Mouse (Mus musculus): ENCODE measurements around the gene Gm20388. TPM values are rescaled to one million over a fixed set of nuclear protein-coding genes. Genes with fewer than 3 reads are reported as not detected.

Gm20388 gene
- total RNA-seq, 1 experiment: 27.0 TPM

DNA sequence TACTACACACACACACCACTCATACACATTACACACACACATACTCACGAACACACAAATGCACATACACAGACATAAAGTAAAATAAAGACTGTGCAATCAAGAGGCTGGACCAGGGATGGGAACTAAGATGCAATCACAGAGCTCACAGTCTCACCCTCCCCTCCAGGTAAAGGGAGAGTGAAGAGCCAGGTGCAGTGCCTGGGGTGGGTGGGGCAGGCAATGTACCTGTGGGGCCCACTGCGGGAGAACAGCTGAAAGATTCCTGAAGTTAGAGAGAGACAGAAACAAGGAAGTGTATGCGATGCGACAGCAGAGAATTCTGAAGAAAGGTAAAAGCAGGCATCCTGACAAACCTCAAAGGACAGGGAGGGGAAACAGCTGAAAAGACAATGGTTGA lies 3884.1 kb downstream of the Gm20388 start:
- Histone ChIP-seq H3K9ac (ENCODE audit: insufficient read depth, low read depth, low read length, poor library complexity, severe bottlenecking) (no peak overlapping the region), H3K9me3 (ENCODE audit: control insufficient read depth, insufficient read depth, low read depth, low read length) (no peaks in the 10 kb centered on the region), H3K4me1 (ENCODE audit: control insufficient read depth in 2 of 2, insufficient read depth in 2 of 2, low read length in 2 of 2, poor library complexity in 1 of 2) (0 out of 4 replicates have a peak, but pooled peaks cover 0 to 2% of the 10 kb centered on the region in 2 experiments), H3K36me3 (ENCODE audit: control insufficient read depth, insufficient read depth, low read length, poor library complexity, severe bottlenecking) (no peaks in the 10 kb centered on the region), H3K4me3 (ENCODE audit: insufficient read depth in 1 of 2, low read depth in 1 of 2, low read length in 2 of 2, poor library complexity in 1 of 2, severe bottlenecking in 1 of 2) (no peak overlapping the region), H3K27ac (ENCODE audit: insufficient read depth, low read depth, low read length, poor library complexity, severe bottlenecking) (no peak overlapping the region)
- no peak for DNase-seq (ENCODE audit: low read depth, low spot score)
- TF ChIP-seq CHD2 (IDR thresholded peaks at IDR 0.05; ENCODE audit: low read depth, low read length): no peak
- no peak for TF ChIP-seq ZC3H11A (IDR thresholded peaks at IDR 0.05; ENCODE audit: borderline replicate concordance, low read depth, low read length)
- TF ChIP-seq MAFK (IDR thresholded peaks at IDR 0.05; ENCODE audit: insufficient read depth, low read depth, low read length): no peak
- no peak for TF ChIP-seq ZNF384 (IDR thresholded peaks at IDR 0.05; ENCODE audit: low read depth, low read length)
- no peak for TF ChIP-seq HCFC1 (IDR thresholded peaks at IDR 0.05; ENCODE audit: borderline replicate concordance, insufficient read depth, low read length)
- in situ Hi-C loops (cut with MboI; ENCODE audit: low sequenced_read_pairs in 2 of 2, unreplicated experiment in 2 of 2): no loop called here

GRCm38 (mm10) chr8:123796758-123797157 lies 3886.1 kb downstream of the Gm20388 start:
- Histone ChIP-seq H3K4me1 (ENCODE audit: control insufficient read depth in 2 of 2, insufficient read depth in 2 of 2, low read length in 2 of 2, poor library complexity in 1 of 2) (0 out of 4 replicates have a peak, but pooled peaks cover 0 to 2% of the 10 kb centered on the region in 2 experiments), H3K9ac (ENCODE audit: insufficient read depth, low read depth, low read length, poor library complexity, severe bottlenecking) (no peak overlapping the region), H3K27ac (ENCODE audit: insufficient read depth, low read depth, low read length, poor library complexity, severe bottlenecking) (no peak overlapping the region), H3K36me3 (ENCODE audit: control insufficient read depth, insufficient read depth, low read length, poor library complexity, severe bottlenecking) (no peaks in the 10 kb centered on the region), H3K9me3 (ENCODE audit: control insufficient read depth, insufficient read depth, low read depth, low read length) (no peaks in the 10 kb centered on the region), H3K4me3 (ENCODE audit: insufficient read depth in 1 of 2, low read depth in 1 of 2, low read length in 2 of 2, poor library complexity in 1 of 2, severe bottlenecking in 1 of 2) (no peak overlapping the region)
- no peak for DNase-seq (ENCODE audit: low read depth, low spot score)
- in situ Hi-C loops (cut with MboI; ENCODE audit: low sequenced_read_pairs in 2 of 2, unreplicated experiment in 2 of 2): no loop called here
- no peak for TF ChIP-seq ZNF384 (IDR thresholded peaks at IDR 0.05; ENCODE audit: low read depth, low read length)
- TF ChIP-seq CHD2 (IDR thresholded peaks at IDR 0.05; ENCODE audit: low read depth, low read length): no peak
- no peak for TF ChIP-seq ZC3H11A (IDR thresholded peaks at IDR 0.05; ENCODE audit: borderline replicate concordance, low read depth, low read length)
- no peak for TF ChIP-seq MAFK (IDR thresholded peaks at IDR 0.05; ENCODE audit: insufficient read depth, low read depth, low read length)

GRCm38 (mm10) chr8:123797928-123798327 lies 3887.3 kb downstream of the Gm20388 start:
- in situ Hi-C loops (cut with MboI; ENCODE audit: low sequenced_read_pairs in 2 of 2, unreplicated experiment in 2 of 2): no loop called here
- H3K9me3 ChIP-seq (ENCODE audit: control insufficient read depth, insufficient read depth, low read depth, low read length): no peaks in the 10 kb centered on the region
- H3K36me3 ChIP-seq (ENCODE audit: control insufficient read depth, insufficient read depth, low read length, poor library complexity, severe bottlenecking): no peaks in the 10 kb centered on the region
- no peak overlapping the region for H3K27ac ChIP-seq (ENCODE audit: insufficient read depth, low read depth, low read length, poor library complexity, severe bottlenecking)
- DNase-seq (ENCODE audit: low read depth, low spot score): no peak
- H3K9ac ChIP-seq (ENCODE audit: insufficient read depth, low read depth, low read length, poor library complexity, severe bottlenecking): no peak overlapping the region
- 0 out of 4 replicates have a peak, but pooled peaks cover 0 to 2% of the 10 kb centered on the region in 2 experiments for H3K4me1 ChIP-seq (ENCODE audit: control insufficient read depth in 2 of 2, insufficient read depth in 2 of 2, low read length in 2 of 2, poor library complexity in 1 of 2)
- TF ChIP-seq MAFK (IDR thresholded peaks at IDR 0.05; ENCODE audit: insufficient read depth, low read depth, low read length) (no peak), CHD2 (IDR thresholded peaks at IDR 0.05; ENCODE audit: low read depth, low read length) (no peak), ZC3H11A (IDR thresholded peaks at IDR 0.05; ENCODE audit: borderline replicate concordance, low read depth, low read length) (no peak)
- H3K4me3 ChIP-seq (ENCODE audit: insufficient read depth in 1 of 2, low read depth in 1 of 2, low read length in 2 of 2, poor library complexity in 1 of 2, severe bottlenecking in 1 of 2): no peak overlapping the region

GRCm38 (mm10) chr8:123799434-123799833 lies 3888.8 kb downstream of the Gm20388 start:
- Histone ChIP-seq H3K27ac (ENCODE audit: insufficient read depth, low read depth, low read length, poor library complexity, severe bottlenecking) (no peak overlapping the region), H3K36me3 (ENCODE audit: control insufficient read depth, insufficient read depth, low read length, poor library complexity, severe bottlenecking) (no peaks in the 10 kb centered on the region), H3K4me1 (ENCODE audit: control insufficient read depth in 2 of 2, insufficient read depth in 2 of 2, low read length in 2 of 2, poor library complexity in 1 of 2) (0 out of 4 replicates have a peak, but pooled peaks cover 0 to 2% of the 10 kb centered on the region in 2 experiments), H3K4me3 (ENCODE audit: insufficient read depth in 1 of 2, low read depth in 1 of 2, low read length in 2 of 2, poor library complexity in 1 of 2, severe bottlenecking in 1 of 2) (no peak overlapping the region), H3K9me3 (ENCODE audit: control insufficient read depth, insufficient read depth, low read depth, low read length) (no peaks in the 10 kb centered on the region), H3K9ac (ENCODE audit: insufficient read depth, low read depth, low read length, poor library complexity, severe bottlenecking) (no peak overlapping the region)
- no peak for DNase-seq (ENCODE audit: low read depth, low spot score)
- in situ Hi-C loops (cut with MboI; ENCODE audit: low sequenced_read_pairs in 2 of 2, unreplicated experiment in 2 of 2): no loop called here
- TF ChIP-seq ZC3H11A (IDR thresholded peaks at IDR 0.05; ENCODE audit: borderline replicate concordance, low read depth, low read length): no peak
- no peak for TF ChIP-seq MAFK (IDR thresholded peaks at IDR 0.05; ENCODE audit: insufficient read depth, low read depth, low read length)
- TF ChIP-seq ZNF384 (IDR thresholded peaks at IDR 0.05; ENCODE audit: low read depth, low read length): no peak
- TF ChIP-seq CHD2 (IDR thresholded peaks at IDR 0.05; ENCODE audit: low read depth, low read length): no peak
- TF ChIP-seq HCFC1 (IDR thresholded peaks at IDR 0.05; ENCODE audit: borderline replicate concordance, insufficient read depth, low read length): no peak

- Histone ChIP-seq H3K36me3 (ENCODE audit: control insufficient read depth, insufficient read depth, low read length, poor library complexity, severe bottlenecking) (no peaks in the 10 kb centered on the region), H3K27ac (ENCODE audit: insufficient read depth, low read depth, low read length, poor library complexity, severe bottlenecking) (no peak overlapping the region), H3K4me1 (ENCODE audit: control insufficient read depth in 2 of 2, insufficient read depth in 2 of 2, low read length in 2 of 2, poor library complexity in 1 of 2) (no peaks in the 10 kb centered on the region), H3K9me3 (ENCODE audit: control insufficient read depth, insufficient read depth, low read depth, low read length) (no peaks in the 10 kb centered on the region), H3K9ac (ENCODE audit: insufficient read depth, low read depth, low read length, poor library complexity, severe bottlenecking) (no peak overlapping the region), H3K4me3 (ENCODE audit: insufficient read depth in 1 of 2, low read depth in 1 of 2, low read length in 2 of 2, poor library complexity in 1 of 2, severe bottlenecking in 1 of 2) (no peak overlapping the region)
- TF ChIP-seq HCFC1 (IDR thresholded peaks at IDR 0.05; ENCODE audit: borderline replicate concordance, insufficient read depth, low read length): no peak
- no peak for DNase-seq (ENCODE audit: low read depth, low spot score)
- in situ Hi-C loops (cut with MboI; ENCODE audit: low sequenced_read_pairs in 2 of 2, unreplicated experiment in 2 of 2): no loop called here
Observed at GRCm38 (mm10) chr8:123799885-123800284, 3889.2 kb downstream of the Gm20388 start.
